Mouse (Mus musculus) granulocyte monocyte progenitor cell, adult 5-6 weeks (primary cell): ENCODE data around the gene Apba1. TPM values are rescaled to one million over a fixed set of nuclear protein-coding genes. Genes with fewer than 3 reads are reported as not detected.

Source experiments
- ATAC-seq: replicated peaks from 2 replicates; pipeline ENCODE4 v1.8.0; 2016; ENCODE audit warnings: mild to moderate bottlenecking, moderate TSS enrichment, inconsistent platforms; ENCODE audit not compliant: poor library complexity, severe bottlenecking
- total RNA-seq, 2 experiments: library from RNA; stranded (forward) in 1 of 2; stranded (reverse) in 1 of 2; fragments of 200-712, 200-1000 nt in 1 of 2; fragments of >200 nt in 1 of 2; fragmentation: Nextera tagmentation in 1 of 2; gene quantifications; 2 replicates each; pipeline ENCODE4 v1.2.3; 2014 to 2017

The Apba1 gene
- total RNA-seq, 2 experiments from 2014 or later: 12.4 to 13.6 TPM

- ATAC-seq: no peak
These were observed 44.7 kb downstream of the Apba1 start for GRCm38 (mm10) chr19:23803221-23803870.

DNA sequence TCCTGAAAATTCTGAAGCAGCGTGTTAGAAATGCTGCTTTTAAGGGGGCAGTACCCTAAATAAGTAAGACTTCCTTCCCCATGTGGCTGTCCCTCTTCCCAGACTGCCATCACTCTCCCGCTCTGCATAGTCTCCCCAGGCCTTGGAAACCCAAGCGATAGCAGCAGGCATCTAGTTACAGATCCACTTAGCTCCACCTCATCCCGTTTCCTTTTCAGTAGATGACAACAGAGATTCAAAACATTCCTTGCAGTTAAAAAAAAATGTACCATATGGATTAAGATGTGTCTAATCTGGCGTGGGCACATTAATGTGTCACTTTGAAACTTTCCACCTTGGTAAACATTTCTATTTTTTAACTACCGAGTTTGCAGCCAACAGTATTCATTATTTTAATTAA is 48.1 kb downstream of the Apba1 start:
- no peak for ATAC-seq

GRCm38 (mm10) chr19:23807371-23807770 is 48.7 kb downstream of the Apba1 start:
- ATAC-seq: no peak

GRCm38 (mm10) chr19:23809236-23809635 is 50.5 kb downstream of the Apba1 start:
- no peak for ATAC-seq

DNA sequence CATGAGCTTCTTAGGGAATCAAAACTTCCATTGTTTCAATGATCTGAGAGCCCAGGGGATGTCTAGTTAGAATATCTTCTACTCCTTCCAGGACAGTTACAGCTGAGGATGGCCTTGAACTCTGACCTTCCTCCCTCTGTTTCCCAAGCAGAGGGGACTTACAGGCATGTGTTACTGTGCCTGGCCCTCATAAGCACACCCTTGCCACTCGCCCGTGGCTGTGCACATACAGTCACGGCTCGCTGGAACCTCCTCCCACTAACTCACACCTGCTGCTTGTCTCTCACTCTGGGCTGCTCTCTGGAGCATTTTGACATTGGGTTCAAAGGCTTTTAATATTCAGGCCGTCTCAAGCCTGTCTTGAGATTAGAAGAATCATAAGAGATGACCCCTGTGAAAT is 51.8 kb downstream of the Apba1 start:
- no peak for ATAC-seq

- ATAC-seq: no peak
These were observed 52.3 kb downstream of the Apba1 start for GRCm38 (mm10) chr19:23810976-23811375.

DNA sequence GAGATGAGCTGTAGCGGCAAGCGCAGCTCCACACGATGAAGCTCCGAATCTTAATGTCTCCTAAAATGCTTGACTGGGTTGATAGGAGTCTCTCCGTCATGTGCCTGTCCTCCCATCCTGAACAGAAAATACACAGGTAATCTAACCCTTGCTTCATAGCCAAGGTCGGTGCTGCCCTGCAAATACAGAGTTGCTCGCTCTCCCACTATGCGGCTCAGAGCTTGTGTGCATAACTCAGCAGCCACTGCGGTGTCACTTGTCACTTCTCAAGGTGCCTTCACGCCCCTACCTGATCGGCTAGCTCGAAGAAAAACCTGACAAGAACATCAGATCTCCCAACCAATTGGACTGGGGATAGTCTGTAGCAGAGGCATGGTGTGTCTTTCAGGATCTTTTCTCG is 58.1 kb downstream of the Apba1 start:
- ATAC-seq: no peak

GRCm38 (mm10) chr19:23817196-23817595 is 58.5 kb downstream of the Apba1 start:
- ATAC-seq: no peak

DNA sequence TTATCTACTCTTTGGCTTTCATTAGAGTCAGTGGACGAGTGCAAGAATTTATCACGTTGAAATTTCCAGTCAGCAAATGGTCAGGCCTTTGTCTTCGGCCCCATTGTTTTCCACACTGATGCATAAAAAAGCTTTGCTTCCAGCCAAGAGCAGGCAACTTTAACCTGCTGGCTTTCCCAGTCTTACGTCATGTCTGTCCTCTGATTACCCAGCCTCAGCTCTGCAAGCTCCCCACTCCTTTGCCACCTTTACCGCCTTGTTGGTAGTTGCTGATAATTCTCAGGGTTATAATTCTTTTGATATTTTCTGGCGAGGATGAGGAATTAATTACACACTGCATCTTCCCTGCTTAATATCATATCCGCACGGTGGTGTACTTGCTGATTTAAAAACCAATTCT is 61.2 kb downstream of the Apba1 start:
- ATAC-seq: no peak

DNA sequence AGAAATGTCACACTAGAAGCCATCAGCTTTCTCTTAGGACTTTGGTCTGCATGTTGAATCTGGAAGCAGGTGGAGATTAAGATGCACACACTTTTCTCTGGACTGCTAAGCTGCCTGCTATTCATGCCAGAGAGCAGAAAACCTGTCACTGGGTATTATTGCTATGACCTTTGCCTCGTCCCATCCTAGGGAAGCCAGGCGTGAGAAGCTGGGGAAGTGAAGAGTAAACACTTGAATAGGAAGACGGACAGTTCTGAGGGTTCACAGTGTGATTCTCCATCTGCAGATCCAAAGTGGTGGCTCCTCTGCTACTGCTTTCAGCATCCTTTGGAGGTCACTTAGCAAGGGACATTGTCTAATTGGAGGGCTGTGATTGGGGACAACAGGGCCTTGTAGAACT is 63.8 kb downstream of the Apba1 start:
- no peak for ATAC-seq

GRCm38 (mm10) chr19:23823533-23823932 is 64.8 kb downstream of the Apba1 start:
- ATAC-seq: no peak

DNA sequence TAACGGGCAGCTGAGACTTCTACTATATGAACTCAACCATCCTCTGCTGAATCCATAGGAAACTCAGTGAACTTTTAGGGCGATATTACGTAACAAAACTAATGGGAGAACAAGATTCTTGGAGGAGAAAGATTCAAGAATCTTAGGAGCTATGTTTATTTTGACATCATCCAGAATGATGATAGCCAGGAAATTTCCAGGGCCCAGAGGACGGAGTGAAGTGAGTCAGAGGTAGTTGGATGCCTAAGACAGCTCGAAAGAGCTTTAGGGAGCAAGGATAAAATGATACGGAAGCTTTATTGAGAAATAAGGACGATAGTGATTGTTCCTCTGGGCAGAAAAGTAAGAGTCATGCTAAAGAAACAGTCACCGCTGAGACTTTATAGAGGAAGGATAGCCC is 67.6 kb downstream of the Apba1 start:
- ATAC-seq: no peak

DNA sequence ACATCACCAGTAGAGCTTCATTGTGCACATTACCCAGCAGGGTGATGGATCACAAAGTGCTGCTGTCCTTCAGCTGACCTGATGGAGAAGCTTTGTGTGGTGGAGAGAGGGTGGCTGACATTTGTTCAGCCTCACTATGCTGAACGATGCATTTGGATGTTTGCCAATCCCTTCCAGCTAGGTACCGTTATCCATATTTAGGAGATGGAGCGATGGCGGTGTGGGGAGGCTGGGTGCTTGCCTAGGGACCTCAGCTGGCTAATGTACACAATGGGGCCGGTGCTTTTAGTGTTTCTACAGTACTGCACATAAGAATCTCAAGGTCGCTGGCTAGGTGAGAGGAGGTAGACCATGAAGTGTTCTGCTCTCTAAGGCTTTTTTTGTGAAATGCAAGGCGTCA is 72.1 kb downstream of the Apba1 start:
- ATAC-seq: no peak

GRCm38 (mm10) chr19:23833685-23834682 is 75.3 kb downstream of the Apba1 start:
- ATAC-seq: no peak

DNA sequence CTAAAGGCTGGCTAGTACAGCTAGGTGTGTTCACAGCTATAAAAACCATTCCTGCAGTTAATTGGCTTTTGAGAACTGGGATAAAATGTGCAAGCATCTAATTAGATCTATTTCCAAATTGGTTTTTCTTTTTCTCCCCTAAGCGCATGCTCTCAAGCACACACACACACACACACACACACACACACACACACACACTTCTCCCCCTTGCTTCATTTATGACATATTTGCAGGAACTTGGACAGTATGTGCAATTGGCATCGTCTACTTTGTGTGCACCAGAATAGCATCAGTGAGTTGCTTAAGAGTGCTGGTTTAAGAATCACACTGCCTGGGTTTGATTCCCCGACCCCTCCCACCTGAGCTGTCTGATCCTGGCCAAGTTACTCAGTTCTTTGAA is 76.0 kb downstream of the Apba1 start:
- ATAC-seq: no peak

DNA sequence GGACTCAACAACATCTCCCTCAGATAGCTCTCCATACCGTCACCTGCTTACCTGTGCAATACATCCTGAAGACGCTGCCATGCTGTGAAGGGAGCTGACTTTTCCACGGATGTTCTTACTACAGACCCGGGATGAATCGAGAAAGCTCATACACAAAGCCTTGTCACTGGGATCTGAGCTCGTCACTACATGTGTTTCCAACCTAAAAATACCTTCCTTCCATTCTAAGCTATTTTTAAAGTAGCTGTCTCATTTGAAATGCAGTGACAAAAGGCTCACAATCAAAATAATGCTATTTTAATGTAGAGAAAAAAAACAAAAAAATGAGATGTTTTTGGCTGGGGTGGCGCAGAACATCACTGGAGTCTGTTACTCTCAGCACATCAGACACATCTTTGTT is 97.1 kb downstream of the Apba1 start:
- no peak for ATAC-seq

DNA sequence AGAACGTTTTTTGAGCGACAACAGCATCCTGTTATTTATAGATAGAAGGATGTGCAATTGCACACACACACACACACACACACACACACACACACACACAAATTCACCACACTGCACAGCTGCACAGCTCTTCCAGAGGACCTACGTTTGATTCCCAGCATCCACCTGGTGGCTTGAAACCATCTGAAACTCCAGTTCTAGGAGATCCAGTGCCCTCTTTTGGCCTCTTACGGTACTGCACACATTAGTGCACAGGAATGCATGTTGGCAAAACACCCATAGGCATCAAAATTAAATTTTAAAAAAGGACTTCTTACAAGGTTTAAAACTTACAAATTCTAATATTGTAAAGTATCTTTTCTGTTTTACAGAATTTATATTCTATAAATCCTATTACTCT is 99.4 kb downstream of the Apba1 start:
- ATAC-seq: no peak

DNA sequence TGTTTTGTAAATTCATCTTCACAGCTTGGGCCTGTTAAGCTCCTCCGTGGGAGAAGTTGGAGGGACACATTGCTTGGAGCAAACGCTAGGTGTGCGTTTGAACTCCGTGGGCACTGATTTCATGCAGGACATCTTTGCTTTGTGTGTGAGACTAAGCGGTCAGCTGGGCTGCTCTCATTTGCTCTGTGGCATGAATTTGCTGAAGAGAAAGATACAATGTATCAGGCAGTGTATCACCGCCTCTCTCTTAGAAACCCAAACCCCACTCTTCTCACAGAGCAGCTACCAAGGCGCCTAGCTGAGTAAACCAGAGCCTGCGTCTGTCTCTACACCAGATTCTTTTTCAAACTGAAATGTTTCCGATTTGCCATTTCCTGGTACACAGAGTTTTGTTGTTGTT is 100.1 kb downstream of the Apba1 start:
- no peak for ATAC-seq

GRCm38 (mm10) chr19:23860151-23860820 is 101.6 kb downstream of the Apba1 start:
- no peak for ATAC-seq

GRCm38 (mm10) chr19:23862736-23863135 is 104.0 kb downstream of the Apba1 start:
- no peak for ATAC-seq

DNA sequence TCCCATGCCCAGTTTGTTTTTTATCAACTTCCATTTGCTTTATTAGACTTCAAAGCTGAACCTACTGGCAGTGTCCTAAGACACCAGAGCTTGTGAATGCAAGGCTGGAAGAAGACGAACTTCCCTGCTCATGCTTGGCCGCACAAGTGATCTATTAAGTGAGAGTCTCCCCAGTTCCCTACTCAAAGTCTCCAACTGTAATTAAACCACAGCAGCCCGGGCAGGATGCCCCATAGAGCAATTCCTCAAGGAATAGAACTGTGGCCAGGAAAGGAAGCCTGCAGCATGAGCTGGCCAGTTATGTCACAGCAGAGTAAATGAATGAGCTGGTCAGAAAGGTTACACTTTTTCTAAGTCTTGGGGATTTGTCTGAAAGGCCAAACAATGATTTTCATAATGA is 105.3 kb downstream of the Apba1 start:
- ATAC-seq: no peak
